Mouse (Mus musculus) kidney, adult 2 months (tissue): ENCODE results near the gene Rps6kb1. TPM values are rescaled to one million over a fixed set of nuclear protein-coding genes. Genes with fewer than 3 reads are reported as not detected.
"Not testable (repeated sequence)": the region's sequence is repeated elsewhere in the genome, so short reads cannot be mapped to it uniquely, and the experiment has no call there.

Experiments used
- DNase-seq: peaks from one replicate; pipeline ENCODE4 v3.0.0; 2021
- H3K27ac ChIP-seq: fragments of 200-500 bp; 2 replicates; pipeline ENCODE4 v1.5.1; 2012; ENCODE audit warnings: low read depth, low read length, control low read depth, inconsistent platforms; ENCODE audit not compliant: insufficient read depth
- H3K27me3 ChIP-seq: fragments of 200-500 bp; replicated peaks from 2 replicates; pipeline ENCODE4 v1.6.1; 2012; ENCODE audit warnings: mild to moderate bottlenecking, moderate library complexity, low read length, inconsistent platforms; ENCODE audit not compliant: control insufficient read depth, insufficient read depth
- H3K36me3 ChIP-seq: fragments of 200-500 bp; 2 replicates; pipeline ENCODE4 v1.6.1; 2012; ENCODE audit warnings: mild to moderate bottlenecking, moderate library complexity, low read length, inconsistent platforms; ENCODE audit not compliant: control insufficient read depth, insufficient read depth
- H3K4me1 ChIP-seq: fragments of 200-500 bp; 2 replicates; pipeline ENCODE4 v1.6.1; 2011; ENCODE audit warnings: low read length; ENCODE audit not compliant: control insufficient read depth, insufficient read depth
- H3K4me3 ChIP-seq: fragments of 200-500 bp; 2 replicates; pipeline ENCODE4 v1.5.1; 2011; ENCODE audit warnings: mild to moderate bottlenecking, low read depth, low read length, control low read depth; ENCODE audit not compliant: insufficient read depth
- CTCF ChIP-seq: fragments of 200-500 bp; conservative IDR thresholded peaks from 2 replicates; pipeline ENCODE4 v1.5.1; 2011; ENCODE audit warnings: low read depth, mild to moderate bottlenecking, control low read depth, low read length, moderate library complexity, mixed read lengths; ENCODE audit not compliant: insufficient read depth, insufficient read length
- POLR2A ChIP-seq: fragments of 200-500 bp; IDR thresholded peaks from one replicate; pipeline ENCODE4 v1.6.1; 2011; ENCODE audit warnings: low read depth, low read length, control low read depth
- WGBS: fragments of 180-500 bp; shearing (Covaris S2); methylation state at CpG from one replicate; pipeline ENCODE4 v1.1.7; 2018; 5-methylcytosine and 5-hydroxymethylcytosine counted together
- polyA plus RNA-seq: library from polyadenylated mRNA; depleted of rRNA; stranded (reverse); fragments of >200 nt; gene quantifications from 2 replicates; pipeline ENCODE4 v1.2.3, GENCODE M21; 2012; rRNA removed

The Rps6kb1 gene
- polyA plus RNA-seq, 1 experiment: 7.3 TPM

DNA sequence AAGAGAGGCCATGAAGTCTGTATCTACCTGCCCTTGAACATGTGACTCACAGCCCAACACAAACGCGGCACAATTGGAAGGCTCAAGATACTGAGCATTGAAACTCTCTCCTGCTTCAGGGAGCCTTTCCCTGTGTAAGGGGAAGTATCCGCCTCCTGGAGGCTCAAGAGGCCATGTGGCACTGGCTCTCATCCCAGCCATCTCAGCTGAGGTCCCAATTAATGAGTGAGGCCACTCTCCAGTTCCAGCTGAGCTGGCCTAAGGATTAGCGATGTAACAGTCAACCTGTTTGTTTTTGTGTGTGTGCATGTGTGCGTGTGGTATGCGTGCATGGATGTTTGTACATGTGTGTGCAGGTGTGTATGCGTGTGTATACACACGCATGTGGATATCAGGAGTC, 76.3 kb downstream of the Rps6kb1 start:
- Histone ChIP-seq H3K27me3 (no peaks in the 10 kb centered on the region), H3K4me3 (no peak overlapping the region), H3K27ac (no peak overlapping the region), H3K4me1 (no peaks in the 10 kb centered on the region), H3K36me3 (no peaks in the 10 kb centered on the region)
- TF ChIP-seq CTCF: no peak
- TF ChIP-seq POLR2A: no peak
- 80% methylated on average over 8 of the region's 8 CpGs for WGBS
- DNase-seq: no peak

DNA sequence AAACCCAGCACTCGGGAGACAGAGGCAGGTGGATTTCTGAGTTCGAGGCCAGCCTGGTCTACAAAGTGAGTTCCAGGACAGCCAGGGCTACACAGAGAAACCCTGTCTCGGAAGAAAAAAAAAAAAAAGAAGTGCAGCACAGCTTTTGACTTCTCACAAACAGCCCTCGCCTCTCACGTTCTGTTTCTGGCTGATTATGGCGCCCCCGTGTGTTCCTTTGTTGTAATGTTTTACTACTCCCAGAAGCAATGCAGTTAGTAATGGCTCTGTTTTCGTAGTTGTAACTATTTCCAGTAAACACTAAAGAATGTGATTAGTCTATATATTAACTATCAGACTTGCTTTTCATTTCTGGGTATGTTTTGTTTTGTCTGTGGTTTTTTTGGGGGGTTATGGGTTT, 80.3 kb downstream of the Rps6kb1 start:
- not testable (repeated sequence) for H3K27ac ChIP-seq, H3K27me3 ChIP-seq, H3K36me3 ChIP-seq, H3K4me3 ChIP-seq, H3K4me1 ChIP-seq
- 15% methylated on average over 8 of the region's 8 CpGs for WGBS
- TF ChIP-seq CTCF: peak; percentile 66
- DNase-seq: peak; percentile 57

DNA sequence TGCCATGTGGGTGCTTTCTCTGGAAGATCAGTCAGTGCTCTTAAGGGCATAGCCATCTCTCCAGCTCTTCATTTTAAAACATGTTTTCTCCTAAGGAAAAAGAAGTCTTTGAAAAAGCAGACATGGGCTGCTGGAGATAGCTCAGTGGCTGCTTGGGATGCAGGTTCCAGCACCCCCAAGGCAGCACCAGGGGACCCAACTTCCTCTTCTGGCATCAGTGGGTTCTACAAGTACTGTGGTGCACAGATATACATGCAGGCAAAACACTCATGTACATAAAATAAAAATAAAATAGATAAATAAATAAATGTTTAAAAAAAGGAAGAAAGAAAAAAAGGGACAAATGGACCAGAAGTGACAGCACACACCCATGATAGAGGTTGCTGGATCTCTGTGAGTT, 82.0 kb downstream of the Rps6kb1 start:
- Histone ChIP-seq H3K36me3 (no peaks in the 10 kb centered on the region), H3K27ac (no peak overlapping the region), H3K4me1 (no peaks in the 10 kb centered on the region), H3K4me3 (no peak overlapping the region), H3K27me3 (no peaks in the 10 kb centered on the region)
- TF ChIP-seq CTCF: no peak
- no peak for DNase-seq

DNA sequence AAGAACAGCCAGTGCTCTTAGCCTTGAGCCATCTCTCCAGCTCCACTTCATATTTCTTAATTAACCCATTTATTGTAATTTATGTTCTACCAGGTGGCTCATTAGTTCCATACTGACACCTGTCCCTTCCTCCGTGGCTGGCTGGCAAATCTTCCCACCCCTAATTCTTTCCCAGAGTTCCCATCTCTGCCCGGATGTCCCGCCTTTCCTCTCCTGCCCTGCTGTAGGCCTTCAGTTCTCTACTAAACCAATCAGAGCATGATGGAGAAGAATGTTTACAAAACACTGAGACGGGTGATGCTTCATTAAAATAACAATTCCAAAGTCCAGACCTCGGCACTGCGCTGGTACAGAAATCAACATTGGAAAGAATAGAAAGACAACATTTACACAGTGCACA, 85.7 kb downstream of the Rps6kb1 start:
- Histone ChIP-seq H3K27me3 (no peaks in the 10 kb centered on the region), H3K4me3 (no peak overlapping the region), H3K27ac (no peak overlapping the region), H3K4me1 (no peaks in the 10 kb centered on the region), H3K36me3 (no peaks in the 10 kb centered on the region)
- WGBS: 82% methylated on average over 6 of the region's 6 CpGs
- TF ChIP-seq POLR2A: no peak
- no peak for TF ChIP-seq CTCF
- DNase-seq: no peak

DNA sequence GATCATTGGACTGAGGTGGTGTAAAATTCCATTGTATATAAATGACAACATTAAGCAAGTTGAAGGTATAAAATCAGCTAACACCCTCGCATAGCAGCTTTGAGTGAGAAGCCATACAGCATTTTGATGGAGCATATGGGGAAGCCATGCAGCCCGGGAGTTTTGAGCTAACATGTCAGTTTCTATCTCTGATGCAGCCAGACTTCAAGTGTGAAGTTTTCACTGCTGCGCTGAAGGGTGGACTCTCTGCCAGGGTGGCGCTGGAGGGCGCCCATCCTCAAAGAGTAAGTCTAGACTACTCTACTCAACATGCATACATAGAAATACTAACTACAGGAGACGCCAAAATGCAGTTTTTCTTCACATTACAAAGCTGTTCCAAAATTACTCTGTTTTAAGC, 87.1 kb downstream of the Rps6kb1 start:
- H3K4me1 ChIP-seq: no peaks in the 10 kb centered on the region
- no peak for DNase-seq
- H3K27ac ChIP-seq: no peak overlapping the region
- no peak overlapping the region for H3K4me3 ChIP-seq
- no peaks in the 10 kb centered on the region for H3K27me3 ChIP-seq
- 83% methylated on average over 6 of the region's 6 CpGs for WGBS
- TF ChIP-seq CTCF: no peak
- TF ChIP-seq POLR2A: no peak
- H3K36me3 ChIP-seq: no peaks in the 10 kb centered on the region

DNA sequence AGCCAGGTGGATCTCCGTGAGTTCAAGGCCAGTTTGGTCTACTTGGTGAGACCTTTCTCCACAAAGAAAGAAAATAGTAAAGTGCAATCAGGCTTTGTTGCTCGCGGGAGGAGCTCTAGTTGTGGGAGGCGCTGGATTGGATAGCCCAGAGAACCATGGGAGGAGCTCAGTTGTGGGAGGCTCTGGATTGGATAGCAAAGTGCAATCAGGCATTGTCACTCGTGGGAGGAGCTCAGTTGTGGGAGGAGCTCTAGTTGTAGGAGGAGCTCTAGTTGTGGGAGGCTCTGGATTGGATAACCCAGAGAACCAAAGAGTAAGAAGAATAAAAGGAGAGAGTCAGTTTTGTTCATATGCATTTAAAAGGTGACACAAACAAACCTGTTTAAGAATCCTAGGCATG, 90.6 kb downstream of the Rps6kb1 start:
- 93% methylated on average over 5 of the region's 5 CpGs for WGBS

More for the DNA sequence above, 90.6 kb downstream of the Rps6kb1 start:
- no peak overlapping the region for H3K27ac ChIP-seq
- DNase-seq: no peak
- no peak for TF ChIP-seq POLR2A
- TF ChIP-seq CTCF: no peak
- no peaks in the 10 kb centered on the region for H3K36me3 ChIP-seq
- H3K4me1 ChIP-seq: no peaks in the 10 kb centered on the region
- H3K27me3 ChIP-seq: no peaks in the 10 kb centered on the region
- H3K4me3 ChIP-seq: no peak overlapping the region

Other genes with a start within 250 kb of the Rps6kb1 start
- 19.1 and 19.4 TPM in 2 replicates for gene Med13, start 187.2 kb downstream of the Rps6kb1 start, polyA plus RNA-seq
- 8.0 and 9.4 TPM in 2 replicates for gene Rnft1, start 60.1 kb downstream of the Rps6kb1 start, polyA plus RNA-seq
- 2.6 and 2.8 TPM in 2 replicates for gene Tubd1, start 186 bp upstream of the Rps6kb1 start, polyA plus RNA-seq
- 48.9 and 55.3 TPM in 2 replicates for gene Vmp1, start 139.0 kb upstream of the Rps6kb1 start, polyA plus RNA-seq
- 4.0 and 6.0 TPM in 2 replicates for gene Ptrh2, start 139.2 kb upstream of the Rps6kb1 start, polyA plus RNA-seq
- gene Cltc, start 212.8 kb upstream of the Rps6kb1 start, polyA plus RNA-seq: 94.4 and 107 TPM in 2 replicates